Mouse (Mus musculus) neural tube, embryonic 11.5 days (tissue): ENCODE data around the gene Olfr76. TPM values are rescaled to one million over a fixed set of nuclear protein-coding genes. Genes with fewer than 3 reads are reported as not detected.
"Not testable (repeated sequence)": the region's sequence is repeated elsewhere in the genome, so short reads cannot be mapped to it uniquely, and the experiment has no call there.

Source experiments
- ATAC-seq: fragments of 200-750 bp; cut with Nextera tagmentation; 2 replicates; pipeline ENCODE4 v1.8.0; 2017; ENCODE audit warnings: moderate number of reproducible peaks, mild to moderate bottlenecking, moderate TSS enrichment, moderate library complexity; ENCODE audit not compliant: insufficient read depth, low FRiP score, low TSS enrichment
- DNase-seq: peaks from one replicate; pipeline ENCODE4 v3.0.0-alpha.2; 2015; ENCODE audit warnings: low spot score
- H3K27ac ChIP-seq: fragments of 300-500 bp; sonication (generic); 2 replicates; pipeline ENCODE4 v1.5.1; 2014; ENCODE audit warnings: low read depth, mild to moderate bottlenecking, low read length
- H3K27me3 ChIP-seq: fragments of 300-500 bp; sonication (generic); 2 replicates; pipeline ENCODE4 v1.6.1; 2014; ENCODE audit warnings: mild to moderate bottlenecking, low read length, mixed read lengths; ENCODE audit not compliant: control insufficient read depth, insufficient read depth
- H3K36me3 ChIP-seq: fragments of 300-500 bp; sonication (generic); 2 replicates; pipeline ENCODE4 v1.6.1; 2014; ENCODE audit warnings: mild to moderate bottlenecking, low read length, moderate library complexity, mixed read lengths; ENCODE audit not compliant: control insufficient read depth, insufficient read depth
- H3K4me1 ChIP-seq: fragments of 300-500 bp; sonication (generic); 2 replicates; pipeline ENCODE4 v1.6.1; 2014; ENCODE audit warnings: low read length, mixed read lengths; ENCODE audit not compliant: control insufficient read depth, insufficient read depth
- H3K4me2 ChIP-seq: fragments of 300-500 bp; sonication (generic); 2 replicates; pipeline ENCODE4 v1.6.1; 2014; ENCODE audit warnings: low read depth, mild to moderate bottlenecking, moderate library complexity
- H3K4me3 ChIP-seq: fragments of 300-500 bp; sonication (generic); 2 replicates; pipeline ENCODE4 v1.5.1; 2014; ENCODE audit warnings: low read depth, low read length
- H3K9ac ChIP-seq: fragments of 300-500 bp; sonication (generic); 2 replicates; pipeline ENCODE4 v1.6.1; 2014; ENCODE audit warnings: mild to moderate bottlenecking, low read length
- H3K9me3 ChIP-seq: fragments of 300-500 bp; sonication (generic); 2 replicates; pipeline ENCODE4 v1.6.1; 2016; ENCODE audit warnings: low read length; ENCODE audit not compliant: control insufficient read depth
- WGBS: fragments of 180-500 bp; shearing (Covaris S2); extraction: QIAGEN DNeasy Blood & Tissue Kit; methylation state at CpG from one replicate; pipeline ENCODE4 v1.1.7; 2014; 5-methylcytosine and 5-hydroxymethylcytosine counted together
- polyA plus RNA-seq: library from polyadenylated mRNA; unstranded; fragments of >200 nt; fragmentation: Nextera tagmentation; extraction: Ambion mirVana; gene quantifications from 2 replicates; pipeline ENCODE4 v1.2.1, GENCODE M21; 2014

Olfr76 gene
- polyA plus RNA-seq, 1 experiment from 2014 or later, result not detected

DNA sequence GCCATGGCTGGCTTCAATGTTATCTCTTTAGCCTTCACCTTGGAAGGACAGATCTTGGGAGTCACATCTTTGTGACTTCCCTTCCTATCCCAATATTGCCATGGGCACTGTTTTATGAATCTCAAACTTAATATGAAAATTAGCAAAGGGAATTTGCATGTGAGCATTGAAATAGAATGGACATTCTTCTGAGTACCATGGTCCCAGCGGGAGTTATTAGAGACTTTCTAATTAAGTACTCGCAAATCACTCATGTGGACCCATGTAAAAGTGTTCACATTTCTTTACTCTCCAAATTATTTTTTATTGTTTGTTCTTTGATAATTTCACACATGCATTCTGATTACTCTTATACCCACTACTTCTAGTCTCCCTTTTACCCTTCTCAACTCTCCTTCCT, 19.8 kb downstream of the Olfr76 start, which contains the start of gene Olfr1427:
Gene Olfr1427 (minus strand): TSS at position 101 of the 400 bp plus-strand sequence.
- Histone ChIP-seq H3K4me2 (no peak within 1 kb of the TSS), H3K36me3 (no peaks in the 10 kb centered on the region), H3K9me3 (no peaks in the 10 kb centered on the region), H3K4me3 (no peak within 1 kb of the TSS), H3K27ac (no peak within 1 kb of the TSS), H3K9ac (no peak within 1 kb of the TSS), H3K4me1 (no peaks in the 10 kb centered on the region), H3K27me3 (no peaks in the 10 kb centered on the region)
- WGBS, result 92% methylated on average over 2 of the region's 2 CpGs
- ATAC-seq (no peak), DNase-seq (no peak)

DNA sequence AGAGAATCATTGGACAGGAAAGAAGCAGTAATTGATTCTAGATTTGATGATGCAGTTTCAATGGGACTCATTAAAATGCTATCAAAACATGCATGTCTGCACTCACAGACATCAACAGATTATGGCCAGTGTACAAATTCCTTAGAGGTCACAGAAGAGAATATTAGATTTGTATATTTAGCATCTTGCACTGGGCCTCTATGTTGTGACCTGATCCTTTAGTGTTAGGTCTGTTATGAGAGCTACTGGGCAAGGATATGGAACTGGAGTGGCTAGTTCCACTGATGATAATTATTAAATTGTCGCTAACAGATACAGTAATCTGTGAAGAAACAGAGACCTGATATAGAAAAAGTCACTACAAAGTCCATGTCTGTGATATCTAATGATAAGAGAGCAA, 31.1 kb downstream of the Olfr76 start, which contains the start of gene Olfr1426:
Gene Olfr1426 (minus strand): TSS at position 101 of the 400 bp plus-strand sequence.
- Histone ChIP-seq H3K4me2 (no peak within 1 kb of the TSS), H3K4me1 (no peaks in the 10 kb centered on the region), H3K4me3 (no peak within 1 kb of the TSS), H3K9ac (no peak within 1 kb of the TSS), H3K9me3 (no peaks in the 10 kb centered on the region), H3K27me3 (no peaks in the 10 kb centered on the region), H3K36me3 (no peaks in the 10 kb centered on the region), H3K27ac (no peak within 1 kb of the TSS)
- ATAC-seq (no peak), DNase-seq (no peak)
- WGBS, result 84% methylated on average over 1 of the region's 1 CpGs

DNA sequence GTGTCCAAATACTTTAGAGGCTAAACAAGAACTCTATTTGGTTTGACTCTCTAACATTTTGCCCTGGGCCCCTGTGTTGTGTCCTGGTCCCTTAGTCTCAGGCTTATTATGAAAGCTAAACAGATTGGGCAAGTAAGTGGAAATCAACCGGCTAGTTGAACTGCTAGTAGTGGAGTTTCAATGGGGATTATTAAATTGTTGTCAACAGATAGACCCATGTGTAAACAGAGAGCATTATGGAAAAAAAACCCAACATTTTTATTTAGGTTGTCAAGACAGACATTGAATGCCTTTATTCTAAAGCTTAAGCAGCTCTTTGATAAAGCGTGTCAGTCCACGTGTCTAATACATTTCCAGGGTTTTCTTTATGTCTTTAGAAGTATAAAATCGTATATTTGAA, 45.4 kb downstream of the Olfr76 start, which contains the start of gene Olfr1425:
Gene Olfr1425 (minus strand): TSS at position 101 of the 400 bp plus-strand sequence.
- H3K4me3 ChIP-seq, DNase-seq, H3K4me1 ChIP-seq, H3K27me3 ChIP-seq, H3K36me3 ChIP-seq, H3K9ac ChIP-seq, H3K9me3 ChIP-seq, ATAC-seq, H3K4me2 ChIP-seq, H3K27ac ChIP-seq: not testable (repeated sequence)
- WGBS, result 87% methylated on average over 4 of the region's 4 CpGs

DNA sequence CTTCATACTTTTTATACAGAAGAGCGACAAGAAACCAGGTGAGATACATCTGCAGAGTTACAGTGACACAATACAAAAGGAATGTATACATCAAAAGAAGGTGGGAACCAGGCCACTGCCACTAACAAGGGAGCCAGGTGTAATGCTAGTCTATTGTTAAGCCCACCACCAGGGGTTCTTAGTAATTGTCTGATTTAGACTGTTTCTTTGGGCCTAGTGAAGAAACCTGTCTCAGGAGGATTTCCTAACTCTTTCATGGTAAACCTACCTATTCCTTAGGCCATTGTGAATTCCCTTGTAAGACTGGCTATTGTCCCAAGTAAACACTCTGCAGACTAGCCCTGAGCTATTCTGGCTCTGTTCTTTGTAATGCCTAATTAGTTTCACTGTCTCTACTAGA, 53.5 kb downstream of the Olfr76 start:
- not testable (repeated sequence) for ATAC-seq, H3K9me3 ChIP-seq, H3K4me1 ChIP-seq, H3K4me2 ChIP-seq, H3K36me3 ChIP-seq, H3K27ac ChIP-seq, DNase-seq, H3K4me3 ChIP-seq, H3K27me3 ChIP-seq, H3K9ac ChIP-seq
- WGBS, result 71% methylated on average over 1 of the region's 1 CpGs

Other genes with a start within 250 kb of the Olfr76 start
- gene Olfr1419, start 248.1 kb downstream of the Olfr76 start, polyA plus RNA-seq, result not detected in 2 replicates
- gene Olfr1420, start 236.6 kb downstream of the Olfr76 start, polyA plus RNA-seq, result not detected in 2 replicates
- gene Patl1, start 210.8 kb downstream of the Olfr76 start, polyA plus RNA-seq, result 24.7 and 25.7 TPM in 2 replicates
- gene Osbp, start 157.3 kb downstream of the Olfr76 start, polyA plus RNA-seq, result 6.6 and 6.7 TPM in 2 replicates
- not detected in 2 replicates for gene Olfr1423, start 81.9 kb downstream of the Olfr76 start, polyA plus RNA-seq
- gene Olfr1424, start 60.5 kb downstream of the Olfr76 start, polyA plus RNA-seq, result not detected in 2 replicates
- gene Olfr1425, start 45.5 kb downstream of the Olfr76 start, polyA plus RNA-seq, result not detected in 2 replicates
- not detected in 2 replicates for gene Olfr1426, start 31.2 kb downstream of the Olfr76 start, polyA plus RNA-seq
- gene Olfr1427, start 19.9 kb downstream of the Olfr76 start, polyA plus RNA-seq, result not detected in 2 replicates
- not detected in 2 replicates for gene Olfr1428, start 7.3 kb downstream of the Olfr76 start, polyA plus RNA-seq
- gene Olfr1555-ps1, start 46.9 kb upstream of the Olfr76 start, polyA plus RNA-seq, result not detected in 2 replicates
- not detected in 2 replicates for gene Olfr1431, start 77.4 kb upstream of the Olfr76 start, polyA plus RNA-seq
- not detected in 2 replicates for gene Olfr1432, start 109.4 kb upstream of the Olfr76 start, polyA plus RNA-seq
- gene Olfr262, start 118.5 kb upstream of the Olfr76 start, polyA plus RNA-seq, result not detected in 2 replicates
- gene Olfr235, start 137.8 kb upstream of the Olfr76 start, polyA plus RNA-seq, result not detected in 2 replicates
- not detected in 2 replicates for gene Olfr1434, start 156.7 kb upstream of the Olfr76 start, polyA plus RNA-seq
- not detected in 2 replicates for gene Olfr1436, start 175.9 kb upstream of the Olfr76 start, polyA plus RNA-seq
- not detected in 2 replicates for gene Olfr1437, start 201.9 kb upstream of the Olfr76 start, polyA plus RNA-seq
- gene Olfr1438-ps1, start 212.7 kb upstream of the Olfr76 start, polyA plus RNA-seq, result not detected in 2 replicates